Mouse (Mus musculus) cerebellum, adult 2 months (tissue): ENCODE data around the gene Garnl3.

Experiments
- CTCF ChIP-seq: fragments of 200-500 bp; IDR thresholded peaks from 2 replicates; pipeline ENCODE4 v1.5.1; 2011; ENCODE audit warnings: low read depth, mild to moderate bottlenecking, control low read depth, low read length, moderate library complexity, borderline replicate concordance; ENCODE audit not compliant: insufficient read depth
- POLR2A ChIP-seq: fragments of 200-500 bp; IDR thresholded peaks from 2 replicates; pipeline ENCODE4 v1.6.1; 2011; ENCODE audit warnings: low read length, control low read depth, borderline replicate concordance; ENCODE audit not compliant: insufficient read depth

- TF ChIP-seq CTCF (peak; percentile 54; the same call in 1 of the 2 replicates), POLR2A (no peak)
Measured at GRCm38 (mm10) chr2:32990167-32990832, 141.2 kb downstream of the Garnl3 start.
